Mouse (Mus musculus) right cerebral cortex, adult 2 months (tissue): ENCODE measurements around the gene Tln2.

Experiments used
- DNase-seq, 2 experiments: peaks; one replicate each; pipeline ENCODE4 v3.0.0; 2021 to 2022; ENCODE audit warnings: low spot score in 2 of 2

The Tln2 gene

DNA sequence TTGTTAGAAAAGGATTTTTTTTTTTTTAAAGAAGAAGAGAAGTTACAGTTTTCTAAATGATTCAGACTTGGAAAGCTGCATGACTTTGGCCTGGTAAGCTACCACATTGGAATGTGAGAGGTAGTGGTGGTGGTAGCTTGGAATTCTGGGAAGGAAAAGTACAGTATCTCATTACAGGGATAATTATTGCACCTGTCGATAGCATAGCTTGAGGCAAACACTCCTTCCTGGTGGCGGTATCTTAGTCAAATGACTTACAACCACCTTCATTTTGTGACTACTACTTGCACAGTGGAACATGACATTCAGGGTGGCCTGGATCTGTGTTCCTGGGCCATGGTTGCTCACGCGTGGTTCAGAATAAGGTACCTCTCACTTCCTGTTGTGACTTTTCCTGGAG lies 348.3 kb downstream of the Tln2 start:
- no peak for DNase-seq

DNA sequence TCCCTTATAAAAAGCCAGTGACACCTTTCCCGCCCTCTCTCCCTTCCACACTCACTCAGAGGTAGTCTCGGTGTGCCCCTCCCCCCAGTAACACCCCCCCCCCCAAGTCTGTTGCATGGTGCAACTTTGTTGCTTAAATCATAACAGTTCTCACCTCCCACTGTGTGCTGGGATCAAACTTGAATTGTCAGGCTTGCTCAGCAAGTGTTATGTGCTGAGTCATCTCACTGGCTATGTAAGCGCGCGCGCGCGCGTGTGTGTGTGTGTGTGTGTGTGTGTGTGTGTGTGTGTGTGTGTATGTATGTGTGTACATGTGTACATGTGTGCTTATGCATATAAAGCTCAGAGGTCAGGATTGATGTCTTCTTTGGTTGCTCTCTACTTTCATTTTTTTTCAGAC lies 350.1 kb downstream of the Tln2 start:
- peak in 1 of 2 experiments; percentile 13 for DNase-seq

DNA sequence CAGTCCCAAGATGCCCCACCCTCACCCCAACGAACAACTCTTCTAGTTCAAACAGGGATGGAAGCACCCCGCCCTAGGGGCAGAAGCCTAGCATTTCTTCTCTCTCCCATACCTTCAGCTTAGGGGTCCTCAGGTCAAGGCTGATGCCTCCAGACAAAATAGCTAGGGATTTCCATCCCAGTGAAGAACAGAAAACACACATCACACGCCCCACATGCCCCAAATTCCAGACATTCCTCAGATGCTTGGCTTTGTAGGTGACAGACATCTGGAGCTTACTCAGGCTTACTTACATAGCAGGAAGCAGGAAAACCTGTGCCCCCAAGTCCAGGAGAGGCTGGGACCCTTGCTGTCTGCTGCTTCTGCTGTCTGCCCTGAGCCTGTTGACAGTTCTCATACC lies 351.1 kb downstream of the Tln2 start:
- DNase-seq: no peak

DNA sequence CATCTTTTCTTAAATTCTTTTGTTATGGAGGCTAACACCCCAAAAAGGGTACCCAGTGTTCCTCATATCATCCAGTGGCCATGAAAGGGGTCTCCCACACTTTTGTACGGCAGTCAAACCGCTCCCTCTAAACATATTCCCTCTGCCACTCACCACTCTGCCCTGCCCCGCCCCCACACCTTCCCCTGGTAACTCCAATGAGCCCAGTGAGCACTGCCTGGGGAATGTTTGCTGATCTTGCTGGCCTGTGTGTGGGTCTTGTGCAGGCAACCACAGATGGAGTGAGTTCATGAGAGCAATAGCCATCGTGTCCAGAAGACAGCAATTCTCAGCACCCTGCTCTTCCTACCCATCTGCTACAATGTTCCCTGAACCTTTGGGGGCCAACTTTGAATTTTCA lies 354.3 kb downstream of the Tln2 start:
- no peak for DNase-seq

DNA sequence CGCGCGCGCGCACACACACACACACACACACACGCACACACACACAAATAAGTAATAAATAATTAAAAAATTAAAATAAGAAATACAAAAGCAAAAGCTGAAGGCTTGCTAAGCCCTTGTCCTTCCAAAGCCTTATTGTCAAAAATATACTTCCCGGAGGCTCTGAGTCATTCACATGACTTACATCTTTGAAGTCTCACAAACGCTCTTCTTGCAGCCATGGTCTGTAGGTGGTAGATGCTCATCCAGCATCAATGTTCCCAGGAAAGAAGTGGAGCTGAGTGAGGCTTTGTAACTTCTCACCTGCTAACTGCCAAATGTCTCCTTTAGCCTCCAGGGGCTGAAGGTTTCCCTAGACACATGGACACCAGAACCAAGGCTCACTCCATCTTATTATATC lies 362.9 kb downstream of the Tln2 start:
- DNase-seq: no peak

DNA sequence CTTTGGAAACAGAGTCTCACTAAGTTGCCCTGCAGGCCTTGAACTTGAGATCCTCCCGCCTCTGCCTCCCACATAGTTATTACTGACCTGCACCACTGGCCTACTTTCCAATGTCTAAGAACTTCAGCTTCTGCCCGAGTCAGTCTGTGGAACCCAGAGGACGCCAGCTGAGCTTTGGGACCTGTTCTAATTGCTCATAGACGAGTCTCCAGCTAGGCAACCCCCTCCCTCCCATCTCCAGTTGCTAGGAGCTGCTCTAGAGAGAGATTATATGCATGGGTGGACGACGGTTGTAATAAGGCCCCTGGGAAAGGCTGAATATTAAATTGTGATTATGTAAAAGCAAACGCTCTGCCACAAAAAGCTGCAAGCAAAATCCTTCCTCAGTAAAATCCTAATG lies 364.2 kb downstream of the Tln2 start:
- DNase-seq: no peak

DNA sequence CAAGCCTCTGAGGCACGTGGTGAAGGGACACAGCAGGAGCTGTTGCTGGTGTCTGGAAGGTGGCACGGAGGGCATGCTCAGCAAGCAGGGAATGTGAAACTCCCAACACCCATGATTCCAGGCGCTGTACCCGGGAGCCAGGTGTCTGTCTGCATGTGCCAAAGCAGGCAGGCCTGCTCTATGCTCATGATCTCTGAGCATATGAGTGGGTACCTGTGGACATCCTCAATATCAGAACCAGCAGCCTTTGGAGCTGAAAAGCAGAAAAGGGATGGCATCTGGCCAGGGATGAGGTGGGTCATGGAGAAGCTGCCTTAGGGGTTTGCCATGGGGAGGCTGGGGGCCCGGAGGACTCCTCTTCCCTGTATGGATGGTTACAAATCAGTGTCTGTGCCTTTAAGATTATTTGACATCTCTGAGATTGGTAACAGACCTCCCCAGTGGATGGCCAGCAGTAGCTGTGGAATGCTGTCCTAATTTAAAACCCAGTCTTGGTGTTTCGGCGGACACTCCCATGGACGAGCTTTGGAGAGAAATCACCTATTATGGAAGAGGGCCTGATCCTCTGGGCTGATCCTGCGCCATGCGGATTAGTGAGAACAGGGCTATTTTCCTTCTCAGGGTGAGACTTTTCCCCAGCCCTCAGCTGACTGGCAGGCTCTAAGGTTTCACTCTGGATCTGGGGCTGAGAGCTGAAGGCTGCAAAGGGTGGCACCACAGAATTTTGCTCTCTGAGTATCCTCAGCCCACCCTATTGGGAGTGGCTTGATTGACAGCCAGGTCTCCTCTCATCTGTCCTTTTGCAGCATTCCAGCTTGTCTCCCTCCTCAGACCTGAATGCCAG lies 367.8 kb downstream of the Tln2 start:
- DNase-seq: no peak

DNA sequence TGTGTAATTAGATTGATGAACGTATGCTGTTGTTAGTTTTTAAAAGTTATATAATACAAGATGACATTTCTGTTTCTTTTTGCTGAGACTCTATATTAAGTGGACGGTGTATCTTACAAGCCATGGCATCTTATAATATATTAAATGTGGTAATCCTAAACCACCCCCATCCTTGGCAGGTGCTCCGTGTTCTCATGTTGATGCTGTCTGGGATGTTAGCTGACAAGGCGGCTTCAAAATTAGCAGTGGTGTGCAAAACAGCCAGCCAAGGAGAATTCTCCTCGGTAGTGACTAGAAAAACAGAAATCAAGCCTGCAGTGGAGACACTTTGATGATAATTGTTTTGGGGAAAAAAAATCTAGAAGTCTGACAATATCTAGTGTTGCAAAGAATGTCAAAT lies 371.8 kb downstream of the Tln2 start:
- DNase-seq: peak in 1 of 2 experiments; percentile 42

DNA sequence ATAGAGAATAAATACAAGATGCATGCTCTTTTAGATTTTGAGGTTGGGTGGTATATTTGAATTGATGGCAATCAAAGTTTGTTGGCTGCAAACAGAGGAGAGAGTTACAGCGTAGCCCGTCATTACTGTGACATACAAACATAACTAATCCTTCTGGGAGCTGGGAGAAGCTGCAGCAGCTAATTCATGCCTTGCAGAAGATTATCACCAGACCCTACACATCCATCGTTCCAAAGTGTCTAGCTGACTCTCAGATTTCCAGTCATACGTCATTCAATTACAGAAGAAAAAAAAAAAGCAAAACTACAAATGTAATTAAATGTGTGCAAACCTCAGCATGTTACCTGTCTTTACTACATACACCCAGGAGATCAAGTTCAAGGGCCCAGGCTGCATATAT lies 372.3 kb downstream of the Tln2 start:
- no peak for DNase-seq

DNA sequence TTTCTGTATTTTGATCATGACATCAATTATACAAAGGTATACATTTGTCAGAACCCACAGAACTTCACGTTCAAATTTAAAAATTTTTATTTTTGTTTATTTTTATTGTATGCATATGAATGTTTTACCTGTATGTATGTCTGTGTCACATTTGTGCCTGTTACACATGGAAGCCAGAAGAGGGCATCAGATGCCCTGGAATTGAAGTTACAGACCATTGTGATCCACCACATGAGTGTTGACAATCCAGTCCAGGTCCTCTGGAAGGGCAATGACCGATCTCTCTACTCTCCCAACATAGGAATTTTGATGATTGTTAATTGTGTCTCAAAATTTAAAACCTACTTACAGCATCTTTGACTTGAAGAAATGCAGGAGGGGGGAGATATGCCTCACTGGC lies 374.9 kb downstream of the Tln2 start:
- no peak for DNase-seq

DNA sequence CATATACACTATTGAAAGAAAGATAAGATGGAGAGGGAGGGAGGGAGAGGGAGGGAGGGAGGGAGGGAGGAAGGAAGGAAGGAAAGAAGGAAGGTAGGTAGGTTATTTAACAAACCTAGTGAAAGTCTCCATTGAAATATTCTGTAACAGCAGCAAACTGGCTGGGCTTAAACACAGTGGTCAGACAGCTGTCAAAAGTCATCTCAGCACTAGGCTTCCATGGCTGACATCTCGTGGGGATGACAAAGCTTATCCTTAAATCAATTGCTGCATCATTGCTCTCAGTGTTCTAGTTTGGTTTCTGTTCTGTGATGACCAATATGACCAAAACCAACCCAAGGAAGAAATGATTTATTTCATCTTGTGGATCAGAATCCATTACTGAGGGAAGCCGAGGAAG lies 376.0 kb downstream of the Tln2 start:
- no peak for DNase-seq

DNA sequence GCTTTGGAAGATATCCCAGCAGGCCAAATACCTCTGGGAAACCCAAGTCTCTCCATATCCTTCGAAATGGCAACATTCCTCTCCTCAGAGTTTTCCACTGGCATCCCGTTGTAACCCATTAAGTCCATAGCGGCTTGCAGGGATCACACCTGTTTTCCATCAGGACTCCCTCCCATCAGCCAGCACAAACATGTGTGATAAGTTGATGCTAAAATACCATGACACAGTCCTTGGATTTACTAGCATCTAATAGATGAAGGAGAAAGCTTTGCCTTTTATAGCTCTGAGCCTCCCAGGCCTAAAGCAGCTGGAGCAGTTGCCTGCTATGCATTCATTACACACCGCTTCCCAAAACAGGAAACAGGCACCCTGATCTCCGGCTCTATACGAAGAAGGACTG lies 377.5 kb downstream of the Tln2 start:
- no peak for DNase-seq

DNA sequence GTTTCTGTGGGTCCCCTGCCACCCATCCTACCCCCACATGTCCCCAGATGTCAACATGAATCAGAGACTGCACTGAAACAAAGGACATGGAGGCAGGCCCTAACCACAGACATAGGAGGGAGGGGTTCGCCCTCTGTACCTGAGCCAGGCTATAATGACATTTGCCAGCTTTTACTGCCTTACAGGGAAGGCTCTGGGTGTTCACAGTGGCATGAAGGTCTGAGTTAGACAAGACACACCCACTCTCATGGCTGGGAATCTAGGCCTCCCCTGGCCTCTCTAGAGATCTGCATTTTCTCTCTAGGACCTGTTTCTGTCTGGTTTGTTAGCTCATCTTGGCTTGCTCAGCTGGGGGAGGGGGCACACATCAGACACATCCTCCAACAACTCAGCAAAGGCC lies 380.8 kb downstream of the Tln2 start:
- DNase-seq: no peak

DNA sequence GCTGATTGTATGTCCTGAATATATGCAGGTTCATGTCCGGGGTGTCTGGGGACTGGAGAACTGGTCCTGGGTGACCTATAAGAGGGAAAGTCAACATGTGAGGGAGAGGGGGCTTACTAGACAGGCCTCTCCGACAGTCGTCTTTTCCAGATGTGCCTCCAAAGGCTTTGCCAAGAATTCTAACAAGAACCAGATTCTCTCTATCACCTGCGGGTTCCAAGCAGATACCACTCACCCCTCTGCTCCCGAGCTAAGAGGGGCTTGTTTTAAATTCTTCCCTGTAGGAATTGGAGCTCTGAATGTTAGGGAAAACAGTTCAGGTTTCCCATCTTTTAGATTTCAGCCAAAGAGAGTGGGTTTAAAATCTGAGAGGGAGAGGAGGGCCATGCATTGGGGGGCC lies 381.3 kb downstream of the Tln2 start:
- no peak for DNase-seq

DNA sequence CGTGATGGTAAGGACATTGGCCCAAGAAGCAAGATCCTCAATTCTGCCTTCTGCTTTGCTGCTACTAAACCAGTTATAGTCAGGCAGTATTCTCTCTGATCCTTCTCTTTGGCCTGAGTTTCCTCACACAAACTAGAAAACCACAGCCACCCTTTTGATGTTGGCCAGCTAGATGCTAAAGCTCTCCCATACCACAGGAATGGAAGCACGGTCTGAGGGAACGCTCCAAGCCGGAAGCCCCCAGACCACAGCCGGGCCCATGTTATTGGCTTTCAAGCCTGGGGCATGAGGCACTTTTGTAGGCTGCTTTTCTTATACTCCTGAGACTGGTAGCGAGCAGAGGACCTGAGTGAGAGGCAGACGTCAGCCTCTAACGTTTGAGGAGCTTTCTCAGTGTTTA lies 383.4 kb downstream of the Tln2 start:
- DNase-seq: no peak

DNA sequence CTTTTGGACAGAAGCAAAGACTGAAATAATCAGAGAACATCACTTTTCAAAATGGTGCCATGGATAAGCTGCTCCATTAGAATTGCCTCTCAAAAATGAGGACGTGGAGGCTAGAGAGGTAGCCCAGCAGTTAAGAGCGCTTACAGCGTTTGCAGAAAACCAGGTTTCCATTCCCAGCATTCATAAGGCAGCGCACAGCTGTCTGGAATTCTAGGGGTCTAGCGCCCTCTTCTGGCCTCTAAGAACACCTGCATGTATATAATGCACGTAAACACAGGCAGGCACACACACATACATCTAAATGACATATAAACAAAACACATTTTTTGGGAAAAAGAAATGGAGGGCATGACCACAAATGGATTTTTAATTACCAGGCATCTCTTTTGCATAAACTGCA lies 385.7 kb downstream of the Tln2 start:
- no peak for DNase-seq

DNA sequence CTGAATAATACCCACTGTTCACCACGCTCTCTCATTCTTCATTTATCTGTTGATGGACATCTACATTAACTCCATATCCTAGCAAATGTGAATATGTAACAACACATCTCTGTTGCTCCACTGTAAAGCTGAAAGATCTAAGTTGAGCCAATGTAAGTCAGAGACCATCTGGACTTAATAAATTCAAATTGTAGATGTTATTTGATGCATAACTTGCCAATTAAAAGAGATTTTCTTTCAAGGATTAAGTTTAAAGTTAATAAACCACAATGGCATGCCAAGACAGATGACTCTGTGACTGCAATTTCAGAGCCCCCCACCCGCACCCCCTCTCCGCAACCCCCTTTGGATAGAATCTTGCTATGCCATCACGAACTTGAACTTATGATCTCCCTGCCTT lies 386.3 kb downstream of the Tln2 start:
- no peak for DNase-seq

DNA sequence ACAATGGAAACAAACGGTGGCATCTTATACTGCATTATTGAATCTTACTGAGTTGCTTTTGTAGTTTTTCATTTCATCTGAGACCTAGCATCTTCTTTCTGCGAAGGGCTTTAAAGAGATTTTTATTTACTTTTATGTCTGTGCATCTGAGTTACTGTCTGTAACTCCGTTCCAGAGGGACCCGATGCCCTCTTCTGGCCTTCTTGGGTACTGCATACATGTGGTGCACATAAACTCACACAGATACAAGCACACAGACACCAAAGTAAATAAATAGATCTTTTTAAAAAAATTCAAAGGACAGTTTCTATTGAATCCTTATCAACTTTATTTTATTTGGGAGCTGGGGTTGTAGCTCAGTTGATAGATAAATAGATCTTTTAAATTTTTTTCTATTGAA lies 388.1 kb downstream of the Tln2 start:
- DNase-seq: no peak

DNA sequence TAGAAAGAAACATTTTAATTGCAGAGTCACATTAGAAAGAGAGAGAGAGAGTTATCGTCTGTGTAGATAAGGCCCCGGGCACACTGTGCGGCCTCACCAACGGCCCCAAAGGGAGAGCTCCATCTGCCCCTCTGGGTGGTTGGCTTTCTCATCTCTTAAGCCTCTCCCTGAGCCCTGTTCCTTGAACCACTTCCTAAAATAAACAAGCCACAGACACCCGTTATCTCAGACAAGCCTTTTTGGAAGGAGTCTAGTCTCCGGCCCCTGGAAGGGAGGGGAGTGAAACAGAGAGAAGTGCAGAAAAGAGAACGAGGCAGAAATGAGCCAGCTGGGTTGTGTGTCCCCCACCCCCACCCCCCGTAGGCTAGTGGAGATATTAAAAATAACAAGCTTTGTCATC lies 388.7 kb downstream of the Tln2 start:
- no peak for DNase-seq

DNA sequence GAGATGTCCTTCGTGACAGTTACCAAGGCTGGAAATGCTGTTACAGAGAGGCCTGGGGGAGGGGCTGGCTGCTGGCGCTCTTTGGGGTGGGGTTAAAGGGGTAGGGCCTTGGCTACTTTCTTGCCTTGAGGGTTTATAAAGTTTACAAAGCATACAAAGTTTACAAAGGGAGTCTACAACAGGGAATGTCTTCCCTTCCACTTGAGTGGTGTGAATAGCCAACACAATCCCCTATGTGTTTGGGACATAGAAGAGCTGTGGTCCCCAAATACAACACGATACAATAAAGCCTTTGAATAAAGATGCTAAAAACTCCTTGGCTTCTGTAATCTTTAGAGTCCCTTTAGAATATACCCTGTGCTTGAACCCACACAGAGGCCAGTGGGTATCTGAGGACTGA lies 389.5 kb downstream of the Tln2 start:
- no peak for DNase-seq
